Mouse (Mus musculus) heart, postnatal 25 days (tissue): ENCODE results near the gene Suclg1. TPM values are rescaled to one million over a fixed set of nuclear protein-coding genes. Genes with fewer than 3 reads are reported as not detected.

Experiments used
- DNase-seq: peaks from one replicate; pipeline ENCODE4 v3.0.0; 2022; ENCODE audit warnings: low spot score
- intact Hi-C: fragments of 180-260 bp; cut with DNase I; formaldehyde crosslinking; loops from one replicate; pipeline ENCODE4 v1.15.1; 2025
- total RNA-seq, 2 experiments: library from RNA; stranded (reverse); gene quantifications; 2 replicates each; pipeline ENCODE4 v1.2.3; 2021

The Suclg1 gene
- total RNA-seq = 100 to 1,000 TPM; 581 TPM

DNA sequence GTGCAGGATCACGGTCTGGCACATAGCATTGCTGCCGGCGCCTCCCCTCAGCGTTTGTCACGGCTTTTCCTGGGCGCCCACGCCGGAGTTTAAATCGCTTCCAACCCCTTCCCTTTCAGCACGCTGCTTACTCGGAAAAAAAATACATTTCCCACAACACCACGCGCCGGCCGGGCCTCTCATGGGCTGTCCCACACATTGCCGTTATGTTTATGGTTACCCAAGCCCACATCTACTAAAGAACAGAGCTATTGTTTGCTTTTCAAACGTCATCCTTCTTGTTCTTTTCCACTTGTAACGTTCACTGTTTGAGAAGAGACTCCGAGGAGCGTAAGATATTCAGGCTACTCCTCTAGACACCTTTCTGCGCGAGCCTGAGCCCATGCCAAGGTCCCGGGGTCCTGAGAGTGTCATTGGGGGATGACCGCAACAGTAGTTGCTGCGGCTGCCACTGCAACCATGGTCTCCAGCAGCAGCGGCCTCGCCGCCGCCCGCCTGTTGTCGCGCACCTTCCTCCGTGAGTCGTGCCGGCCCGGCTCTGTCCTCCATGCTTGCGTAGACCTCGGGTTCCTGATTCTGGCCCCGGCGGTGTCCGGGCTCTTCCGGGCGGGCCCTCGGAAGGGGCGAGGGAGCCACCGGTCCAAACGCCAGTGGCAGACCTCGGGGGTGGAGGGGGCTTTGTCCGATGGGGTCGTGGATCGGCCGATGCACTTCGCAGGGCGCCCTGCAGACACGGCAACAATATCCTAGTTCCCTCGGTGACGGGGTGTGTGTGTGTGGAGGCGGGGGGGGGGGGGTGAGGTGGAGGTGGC lies at the start of gene Suclg1:
Gene Suclg1 (plus strand): TSS at position 146 of the 812 bp plus-strand sequence.
- intact Hi-C loops = no loop called here
- peak; percentile 73 for DNase-seq

DNA sequence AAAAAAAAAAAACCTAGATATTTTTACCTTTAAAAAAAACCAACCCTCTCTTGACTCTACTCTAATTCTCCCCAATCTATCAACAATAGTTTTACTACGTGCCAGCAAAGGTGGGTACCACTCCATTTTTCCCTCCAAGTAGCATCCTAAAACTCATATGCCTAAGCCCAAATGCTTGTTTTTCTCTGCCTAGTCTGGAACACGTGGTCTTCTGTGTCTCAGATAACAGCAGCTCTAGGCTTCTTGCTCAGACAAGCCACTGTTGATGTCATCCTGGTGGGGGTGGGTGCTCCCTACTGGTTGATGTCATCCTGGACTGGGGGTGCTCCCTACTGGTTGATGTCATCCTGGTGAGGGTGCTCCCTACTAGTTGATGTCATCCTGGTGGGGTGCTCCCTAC lies 44.5 kb upstream of the Suclg1 start:
- intact Hi-C loops = no loop called here
- no peak for DNase-seq

GRCm38 (mm10) chr6:73204937-73205336 lies 43.2 kb upstream of the Suclg1 start:
- intact Hi-C loops = no loop called here
- DNase-seq = no peak

GRCm38 (mm10) chr6:73209598-73209997 lies 38.6 kb upstream of the Suclg1 start:
- DNase-seq = no peak
- intact Hi-C loops = no loop called here

- DNase-seq = no peak
- intact Hi-C loops = no loop called here
These were observed 37.7 kb upstream of the Suclg1 start for GRCm38 (mm10) chr6:73210445-73210972.

GRCm38 (mm10) chr6:73211036-73211435 lies 37.1 kb upstream of the Suclg1 start:
- DNase-seq = no peak
- intact Hi-C loops = no loop called here

GRCm38 (mm10) chr6:73211602-73212001 lies 36.6 kb upstream of the Suclg1 start:
- no peak for DNase-seq
- intact Hi-C loops = no loop called here

GRCm38 (mm10) chr6:73221189-73221957 lies 26.8 kb upstream of the Suclg1 start, which contains the start of gene Dnah6:
Gene Dnah6 (minus strand): TSS chr6:73221651.
- intact Hi-C loops = loop anchor here (10.0 kb wide), 1 partner anchor 577 kb away; no protein-coding TSS in a partner anchor

GRCm38 (mm10) chr6:73221958-73222735 lies 26.0 kb upstream of the Suclg1 start:
- DNase-seq = no peak
- intact Hi-C loops = loop anchor here (10.0 kb wide), 1 partner anchor 577 kb away; no protein-coding TSS in a partner anchor

More at GRCm38 (mm10) chr6:73221189-73221957, 26.8 kb upstream of the Suclg1 start, which contains the start of gene Dnah6:
- DNase-seq = peak; percentile 82

- intact Hi-C loops = loop anchor here (10.0 kb wide), 1 partner anchor 578 kb away; no protein-coding TSS in a partner anchor
- DNase-seq = peak; percentile 77
These were observed 25.2 kb upstream of the Suclg1 start for GRCm38 (mm10) chr6:73222841-73223526.

GRCm38 (mm10) chr6:73227376-73228158 lies 20.6 kb upstream of the Suclg1 start:
- intact Hi-C loops = loop anchor here (5.0 to 10.0 kb wide), 3 partner anchors 70 to 583 kb away; no protein-coding TSS in a partner anchor
- DNase-seq = no peak

DNA sequence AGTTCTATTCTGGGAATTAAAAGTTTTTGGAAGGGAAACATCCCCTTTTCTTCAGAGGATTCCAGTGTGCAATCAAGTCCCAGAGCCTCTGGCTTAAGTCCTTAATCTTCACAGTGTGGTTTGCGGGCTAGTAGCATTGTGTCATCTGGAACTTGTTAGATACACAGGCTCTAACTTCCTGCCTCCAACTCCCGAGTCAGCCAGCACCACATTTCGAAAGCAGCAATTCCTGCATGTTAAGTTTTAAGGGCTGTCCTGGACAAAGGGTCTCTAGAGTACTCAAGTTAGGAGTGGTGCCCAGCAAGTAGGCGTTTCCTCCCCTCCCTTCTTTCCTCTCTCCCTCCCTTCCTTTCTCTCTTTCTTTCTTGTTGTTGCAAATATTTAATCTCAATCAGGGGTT lies 19.8 kb upstream of the Suclg1 start:
- intact Hi-C loops = loop anchor here (5.0 to 10.0 kb wide), 3 partner anchors 71 to 584 kb away; no protein-coding TSS in a partner anchor
- DNase-seq = peak; percentile 27

GRCm38 (mm10) chr6:73228881-73229280 lies 19.3 kb upstream of the Suclg1 start:
- no peak for DNase-seq
- intact Hi-C loops = loop anchor here (5.0 to 10.0 kb wide), 3 partner anchors 72 to 584 kb away; no protein-coding TSS in a partner anchor

- DNase-seq = no peak
- intact Hi-C loops = no loop called here
These were observed 16.0 kb upstream of the Suclg1 start for GRCm38 (mm10) chr6:73232152-73232584.

- intact Hi-C loops = no loop called here
These were observed 14.9 kb upstream of the Suclg1 start for GRCm38 (mm10) chr6:73233202-73233726.

DNA sequence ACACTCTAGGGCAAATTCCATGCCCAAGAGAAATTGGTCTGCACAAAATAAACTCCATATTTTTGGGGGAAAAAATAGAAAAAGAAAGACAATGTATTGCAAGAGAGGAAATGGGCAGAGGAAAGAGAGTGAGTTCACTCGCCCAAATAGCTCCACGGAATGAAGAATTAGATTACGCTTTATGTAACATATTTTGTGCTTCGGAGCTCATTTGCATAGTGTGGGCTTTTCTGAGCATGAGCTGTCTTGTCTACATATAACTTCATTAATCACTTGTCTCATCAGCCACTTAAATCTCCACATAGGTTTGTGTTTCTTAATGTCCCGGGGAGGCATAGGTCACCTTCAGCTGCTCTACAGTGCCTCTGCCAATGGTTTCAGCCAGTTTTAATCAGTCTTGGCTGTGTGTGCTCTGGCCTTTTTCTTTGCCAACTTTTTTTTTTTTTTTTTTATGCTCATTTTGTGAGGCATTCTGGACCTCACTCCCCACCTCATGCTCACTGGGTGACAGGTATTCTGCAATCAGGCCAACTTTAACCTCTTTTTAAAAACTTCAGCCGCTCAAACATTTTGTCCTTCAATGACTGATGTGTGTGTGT lies 13.8 kb upstream of the Suclg1 start:
- intact Hi-C loops = no loop called here
- DNase-seq = no peak

More at GRCm38 (mm10) chr6:73233202-73233726, 14.9 kb upstream of the Suclg1 start:
- no peak for DNase-seq

- intact Hi-C loops = no loop called here
- no peak for DNase-seq
These were observed 12.5 kb upstream of the Suclg1 start for GRCm38 (mm10) chr6:73235650-73236049.
